Mouse (Mus musculus): ENCODE data around the gene Cyp3a41b.
"Not testable (repeated sequence)": the region's sequence is repeated elsewhere in the genome, so short reads cannot be mapped to it uniquely, and the experiment has no call there.

The Cyp3a41b gene

DNA sequence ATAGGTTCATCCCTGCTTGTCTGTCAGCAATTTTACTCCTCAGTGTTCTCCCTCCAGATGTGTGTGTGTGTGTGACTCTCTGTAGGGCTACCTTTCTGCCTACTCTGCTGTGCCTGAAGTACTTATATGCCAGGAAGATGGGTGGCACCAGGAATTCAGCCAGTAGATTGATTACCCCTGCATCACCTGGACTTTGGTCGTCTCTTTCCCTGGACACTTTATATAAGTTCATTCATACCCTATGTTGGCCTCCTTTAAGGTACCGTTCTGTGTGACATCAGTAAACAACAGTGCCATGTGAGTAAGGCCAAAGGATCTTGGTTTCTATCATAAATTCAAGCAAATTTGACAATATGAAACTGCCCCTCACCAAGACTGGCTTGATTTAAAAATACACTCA is at the start of gene Cyp3a41b:
Cyp3a41b (minus strand) TSS at position 101 of the 400 bp plus-strand sequence.
- DNase-seq (ENCODE audit: low spot score in 2 of 2), result not testable (repeated sequence)

DNA sequence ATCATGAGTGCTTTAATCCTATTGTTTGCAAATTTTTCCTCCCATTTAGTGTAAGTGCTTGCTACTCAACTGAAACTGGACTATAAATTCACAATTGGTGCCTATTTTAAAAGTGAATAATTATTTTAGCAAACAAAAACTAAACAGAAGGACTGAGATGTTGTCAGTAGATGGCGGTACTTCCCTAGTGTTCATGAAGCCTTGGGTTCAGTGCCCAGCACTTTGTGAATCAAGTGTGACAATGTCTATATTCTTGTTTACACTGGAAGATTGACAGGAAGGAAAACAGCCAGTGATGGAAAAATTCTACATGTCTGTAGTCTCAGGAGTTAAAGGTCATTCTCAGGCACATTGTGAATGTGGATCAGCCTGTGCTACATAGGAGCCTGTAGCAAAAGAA is 47.8 kb upstream of the Cyp3a41b start:
- not testable (repeated sequence) for DNase-seq (ENCODE audit: low spot score in 2 of 2)

- not testable (repeated sequence) for DNase-seq (ENCODE audit: low spot score in 2 of 2)
Observed at GRCm38 (mm10) chr5:145604891-145605290, 20.4 kb upstream of the Cyp3a41b start.

DNA sequence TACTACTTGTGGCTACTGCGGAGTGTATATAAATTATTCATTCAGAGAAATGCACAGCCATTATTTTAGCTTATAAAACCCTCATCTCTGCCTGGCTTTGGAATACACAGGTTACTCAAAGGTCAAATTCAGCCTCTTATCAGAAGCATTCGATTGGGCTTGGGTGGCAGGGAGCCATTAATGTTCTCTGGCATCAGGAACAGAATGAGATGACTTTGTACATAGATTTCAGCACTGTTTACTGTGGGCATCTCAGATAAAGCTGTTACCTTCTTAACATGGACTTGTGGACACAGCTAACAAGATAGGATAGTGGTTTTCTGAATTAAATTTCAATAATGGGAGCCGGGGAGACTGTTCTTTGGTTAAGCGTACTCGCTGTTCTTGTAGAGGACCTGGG is 13.3 kb upstream of the Cyp3a41b start:
- DNase-seq (ENCODE audit: low spot score in 2 of 2), result not testable (repeated sequence)

GRCm38 (mm10) chr5:145577321-145577720 is 7.2 kb downstream of the Cyp3a41b start:
- DNase-seq (ENCODE audit: low spot score in 2 of 2), result not testable (repeated sequence)

GRCm38 (mm10) chr5:145575660-145576059 is 8.9 kb downstream of the Cyp3a41b start:
- DNase-seq (ENCODE audit: low spot score in 2 of 2), result not testable (repeated sequence)

GRCm38 (mm10) chr5:145571922-145572321 is 12.6 kb downstream of the Cyp3a41b start:
- not testable (repeated sequence) for DNase-seq (ENCODE audit: low spot score in 2 of 2)
